Mouse (Mus musculus): ENCODE measurements around the gene Rab27a. TPM values are rescaled to one million over a fixed set of nuclear protein-coding genes. Genes with fewer than 3 reads are reported as not detected.

Gene Rab27a
- polyA plus RNA-seq, 1 experiment = 3.2 TPM

- TF ChIP-seq GATA1 (IDR thresholded peaks at IDR 0.05; ENCODE audit: low read length) = no peak
Measured at GRCm38 (mm10) chr9:73103159-73103879, 58.7 kb downstream of the Rab27a start.

- TF ChIP-seq GATA1 (IDR thresholded peaks at IDR 0.05; ENCODE audit: low read length) = no peak
Measured at GRCm38 (mm10) chr9:73103880-73104198, 59.2 kb downstream of the Rab27a start.

GRCm38 (mm10) chr9:73105141-73105540 is 60.5 kb downstream of the Rab27a start:
- no peak for TF ChIP-seq GATA1 (IDR thresholded peaks at IDR 0.05; ENCODE audit: low read length)

GRCm38 (mm10) chr9:73105771-73106170 is 61.1 kb downstream of the Rab27a start:
- TF ChIP-seq GATA1 (IDR thresholded peaks at IDR 0.05; ENCODE audit: low read length) = no peak

GRCm38 (mm10) chr9:73112919-73113906 is 68.6 kb downstream of the Rab27a start, which contains the start of gene Rsl24d1:
TSS of gene Rsl24d1 (plus strand) at chr9:73113426.
- TF ChIP-seq GATA1 (IDR thresholded peaks at IDR 0.05; ENCODE audit: low read length) = no peak

GRCm38 (mm10) chr9:73118012-73118411 is 73.4 kb downstream of the Rab27a start:
- no peak for TF ChIP-seq GATA1 (IDR thresholded peaks at IDR 0.05; ENCODE audit: low read length)

- TF ChIP-seq GATA1 (IDR thresholded peaks at IDR 0.05; ENCODE audit: low read length) = no peak
Measured at GRCm38 (mm10) chr9:73121735-73122134, 77.1 kb downstream of the Rab27a start.

GRCm38 (mm10) chr9:73125043-73125570 is 80.5 kb downstream of the Rab27a start:
- no peak for TF ChIP-seq GATA1 (IDR thresholded peaks at IDR 0.05; ENCODE audit: low read length)

GRCm38 (mm10) chr9:73127457-73127856 is 82.8 kb downstream of the Rab27a start:
- no peak for TF ChIP-seq GATA1 (IDR thresholded peaks at IDR 0.05; ENCODE audit: low read length)

- no peak for TF ChIP-seq GATA1 (IDR thresholded peaks at IDR 0.05; ENCODE audit: low read length)
Measured at GRCm38 (mm10) chr9:73129875-73130274, 85.2 kb downstream of the Rab27a start.

- no peak for TF ChIP-seq GATA1 (IDR thresholded peaks at IDR 0.05; ENCODE audit: low read length)
Measured at GRCm38 (mm10) chr9:73130529-73130928, 85.9 kb downstream of the Rab27a start.

- no peak for TF ChIP-seq GATA1 (IDR thresholded peaks at IDR 0.05; ENCODE audit: low read length)
Measured at GRCm38 (mm10) chr9:73137341-73137886, 92.8 kb downstream of the Rab27a start.

Other genes with a start within 250 kb of the Rab27a start
- 0.24 and 0.30 TPM in 2 replicates for gene Prtg, start 238.0 kb upstream of the Rab27a start, polyA plus RNA-seq (2012)
- not detected in 2 replicates for gene Pygo1, start 119.2 kb upstream of the Rab27a start, polyA plus RNA-seq (2012)
- gene Dyx1c1, start 86.1 kb upstream of the Rab27a start, polyA plus RNA-seq (2012) = not detected in 2 replicates
- 0.03 TPM in 1 of 2 replicates, not detected in the other for gene Gm44503, start 86.0 kb upstream of the Rab27a start, polyA plus RNA-seq (2012)
- 0.27 and 0.31 TPM in 2 replicates for gene Ccpg1os, start 59.5 kb upstream of the Rab27a start, polyA plus RNA-seq (2012)
- 0.73 and 1.3 TPM in 2 replicates for gene Ccpg1, start 59.4 kb upstream of the Rab27a start, polyA plus RNA-seq (2012)
- gene Pigb, start 4.5 kb upstream of the Rab27a start, polyA plus RNA-seq (2012) = 1.3 and 1.7 TPM in 2 replicates
- gene Khdc3, start 57.0 kb downstream of the Rab27a start, polyA plus RNA-seq (2012) = 0.03 and 0.06 TPM in 2 replicates
- gene Gm20509, start 57.6 kb downstream of the Rab27a start, polyA plus RNA-seq (2012) = not detected in 2 replicates
- gene Rsl24d1, start 68.6 kb downstream of the Rab27a start, polyA plus RNA-seq (2012) = 4.1 and 52.1 TPM in 2 replicates